Mouse (Mus musculus): ENCODE data around the gene Ubr7. TPM values are rescaled to one million over a fixed set of nuclear protein-coding genes. Genes with fewer than 3 reads are reported as not detected.

The Ubr7 gene
- polyA plus RNA-seq, 1 experiment from 2014 or later = 38.7 TPM

- ATAC-seq (ENCODE audit: insufficient number of reproducible peaks, low FRiP score, low TSS enrichment, low read depth) = peak; percentile 92
- WGBS = under 1% methylated on average over 63 of the region's 63 CpGs
- peak within 1 kb of the TSS; percentile 90 for H3K27ac ChIP-seq (replicated peaks)
Measured at GRCm38 (mm10) chr12:102743589-102744574, 13.9 kb upstream of the Ubr7 start, which contains the start of the genes Moap1 and Tmem251. Gene Moap1 (minus strand): TSS chr12:102743661. Gene Tmem251 (plus strand): TSS chr12:102743762.

GRCm38 (mm10) chr12:102744839-102745238, 12.9 kb upstream of the Ubr7 start:
- H3K4me2 ChIP-seq (replicated peaks) = peak overlapping the region; percentile 64
- no peak for ATAC-seq (ENCODE audit: insufficient number of reproducible peaks, low FRiP score, low TSS enrichment, low read depth)
- no peak overlapping the region for H3K9ac ChIP-seq
- H3K36me3 ChIP-seq = 0 out of 2 replicates have a peak, but pooled peaks cover 11% of the 10 kb centered on the region
- no peak overlapping the region for H3K27ac ChIP-seq (replicated peaks)
- H3K9me3 ChIP-seq (replicated peaks) = no peaks in the 10 kb centered on the region
- peaks cover 20% of the 10 kb centered on the region for H3K4me1 ChIP-seq
- no peaks in the 10 kb centered on the region for H3K27me3 ChIP-seq
- H3K4me3 ChIP-seq (replicated peaks) = peak overlapping the region; percentile 86; the same call in 1 of the 2 replicates
- WGBS = 48% methylated on average over 6 of the region's 6 CpGs

More at GRCm38 (mm10) chr12:102743589-102744574, 13.9 kb upstream of the Ubr7 start, which contains the start of the genes Moap1 and Tmem251:
- Histone ChIP-seq H3K9ac (peak within 1 kb of the TSS; percentile 81), H3K4me2 (replicated peaks) (peak within 1 kb of the TSS; percentile 64), H3K27me3 (no peaks in the 10 kb centered on the region), H3K4me3 (replicated peaks) (peak within 1 kb of the TSS; percentile 86), H3K36me3 (0 out of 2 replicates have a peak, but pooled peaks cover 11% of the 10 kb centered on the region), H3K9me3 (replicated peaks) (no peaks in the 10 kb centered on the region), H3K4me1 (peaks cover 20% of the 10 kb centered on the region)

GRCm38 (mm10) chr12:102748256-102748655, 9.5 kb upstream of the Ubr7 start:
- 83% methylated on average over 3 of the region's 3 CpGs for WGBS
- Histone ChIP-seq H3K27ac (replicated peaks) (no peak overlapping the region), H3K27me3 (no peaks in the 10 kb centered on the region), H3K36me3 (0 out of 2 replicates have a peak, but pooled peaks cover 7% of the 10 kb centered on the region), H3K4me3 (replicated peaks) (no peak overlapping the region), H3K4me2 (replicated peaks) (no peak overlapping the region), H3K9ac (no peak overlapping the region), H3K9me3 (replicated peaks) (no peaks in the 10 kb centered on the region), H3K4me1 (peaks cover 9% of the 10 kb centered on the region)
- no peak for ATAC-seq (ENCODE audit: insufficient number of reproducible peaks, low FRiP score, low TSS enrichment, low read depth)

- Histone ChIP-seq H3K9ac (no peak overlapping the region), H3K4me1 (peaks cover 23% of the 10 kb centered on the region), H3K9me3 (replicated peaks) (no peaks in the 10 kb centered on the region), H3K4me3 (replicated peaks) (peak overlapping the region; percentile 89), H3K4me2 (replicated peaks) (peak overlapping the region; percentile 66), H3K36me3 (no peaks in the 10 kb centered on the region), H3K27ac (replicated peaks) (no peak overlapping the region), H3K27me3 (no peaks in the 10 kb centered on the region)
- WGBS = 79% methylated on average over 7 of the region's 7 CpGs
- ATAC-seq (ENCODE audit: insufficient number of reproducible peaks, low FRiP score, low TSS enrichment, low read depth) = no peak
Measured at GRCm38 (mm10) chr12:102756304-102756703, 1.5 kb upstream of the Ubr7 start.

GRCm38 (mm10) chr12:102757055-102757688, 595 bp upstream of the Ubr7 start:
- H3K4me2 ChIP-seq (replicated peaks) = peak overlapping the region; percentile 66
- no peaks in the 10 kb centered on the region for H3K9me3 ChIP-seq (replicated peaks)
- WGBS = 1% methylated on average over 46 of the region's 46 CpGs
- peak overlapping the region; percentile 93 for H3K27ac ChIP-seq (replicated peaks)
- H3K4me1 ChIP-seq = peaks cover 23% of the 10 kb centered on the region
- no peaks in the 10 kb centered on the region for H3K27me3 ChIP-seq
- peak overlapping the region; percentile 68 for H3K9ac ChIP-seq
- H3K36me3 ChIP-seq = no peaks in the 10 kb centered on the region
- peak overlapping the region; percentile 89 for H3K4me3 ChIP-seq (replicated peaks)
- ATAC-seq (ENCODE audit: insufficient number of reproducible peaks, low FRiP score, low TSS enrichment, low read depth) = peak; percentile 82; the same call in 1 of the 2 replicates

GRCm38 (mm10) chr12:102758403-102758756, 613 bp downstream of the Ubr7 start, which contains the start of gene Gm20604:
Gene Gm20604 (minus strand): TSS chr12:102758672.
- ATAC-seq (ENCODE audit: insufficient number of reproducible peaks, low FRiP score, low TSS enrichment, low read depth) = no peak

GRCm38 (mm10) chr12:102758936-102759335, 1.2 kb downstream of the Ubr7 start:
- H3K36me3 ChIP-seq = 0 out of 2 replicates have a peak, but pooled peaks cover 3% of the 10 kb centered on the region
- WGBS = 6% methylated on average over 5 of the region's 5 CpGs
- no peaks in the 10 kb centered on the region for H3K9me3 ChIP-seq (replicated peaks)
- peak overlapping the region; percentile 67 for H3K9ac ChIP-seq
- peak overlapping the region; percentile 68 for H3K4me2 ChIP-seq (replicated peaks)
- H3K4me1 ChIP-seq = peaks cover 23% of the 10 kb centered on the region
- peak overlapping the region; percentile 17; the same call in 1 of the 2 replicates for H3K27ac ChIP-seq (replicated peaks)
- no peak for ATAC-seq (ENCODE audit: insufficient number of reproducible peaks, low FRiP score, low TSS enrichment, low read depth)
- peak overlapping the region; percentile 89 for H3K4me3 ChIP-seq (replicated peaks)
- no peaks in the 10 kb centered on the region for H3K27me3 ChIP-seq

More at GRCm38 (mm10) chr12:102758403-102758756, 613 bp downstream of the Ubr7 start, which contains the start of gene Gm20604:
- Histone ChIP-seq H3K36me3 (no peaks in the 10 kb centered on the region), H3K9me3 (replicated peaks) (no peaks in the 10 kb centered on the region), H3K27ac (replicated peaks) (peak within 1 kb of the TSS; percentile 93), H3K4me3 (replicated peaks) (peak within 1 kb of the TSS; percentile 89), H3K4me2 (replicated peaks) (peak within 1 kb of the TSS; percentile 68), H3K9ac (peak within 1 kb of the TSS; percentile 68), H3K4me1 (peaks cover 23% of the 10 kb centered on the region), H3K27me3 (no peaks in the 10 kb centered on the region)
- WGBS = under 1% methylated on average over 10 of the region's 10 CpGs

- H3K4me3 ChIP-seq (replicated peaks) = no peak overlapping the region
- 86% methylated on average over 3 of the region's 3 CpGs for WGBS
- no peak overlapping the region for H3K4me2 ChIP-seq (replicated peaks)
- no peaks in the 10 kb centered on the region for H3K27me3 ChIP-seq
- peaks cover 17% of the 10 kb centered on the region for H3K4me1 ChIP-seq
- H3K9ac ChIP-seq = no peak overlapping the region
- no peak overlapping the region for H3K27ac ChIP-seq (replicated peaks)
- H3K9me3 ChIP-seq (replicated peaks) = no peaks in the 10 kb centered on the region
- ATAC-seq (ENCODE audit: insufficient number of reproducible peaks, low FRiP score, low TSS enrichment, low read depth) = no peak
- peaks cover 13% of the 10 kb centered on the region for H3K36me3 ChIP-seq
Measured at GRCm38 (mm10) chr12:102761668-102762067, 3.9 kb downstream of the Ubr7 start.

GRCm38 (mm10) chr12:102763696-102764095, 5.9 kb downstream of the Ubr7 start:
- no peak overlapping the region for H3K4me3 ChIP-seq (replicated peaks)
- H3K36me3 ChIP-seq = peaks cover 31% of the 10 kb centered on the region
- H3K9ac ChIP-seq = no peak overlapping the region
- no peaks in the 10 kb centered on the region for H3K27me3 ChIP-seq
- peaks cover 9% of the 10 kb centered on the region for H3K4me1 ChIP-seq
- H3K9me3 ChIP-seq (replicated peaks) = no peaks in the 10 kb centered on the region
- no peak overlapping the region for H3K27ac ChIP-seq (replicated peaks)
- H3K4me2 ChIP-seq (replicated peaks) = no peak overlapping the region
- no peak for ATAC-seq (ENCODE audit: insufficient number of reproducible peaks, low FRiP score, low TSS enrichment, low read depth)

GRCm38 (mm10) chr12:102769000-102769399, 11.2 kb downstream of the Ubr7 start:
- H3K27ac ChIP-seq (replicated peaks) = no peak overlapping the region
- H3K4me3 ChIP-seq (replicated peaks) = no peak overlapping the region
- H3K9me3 ChIP-seq (replicated peaks) = no peaks in the 10 kb centered on the region
- peaks cover 75% of the 10 kb centered on the region for H3K36me3 ChIP-seq
- H3K4me1 ChIP-seq = no peaks in the 10 kb centered on the region
- H3K9ac ChIP-seq = no peak overlapping the region
- no peak for ATAC-seq (ENCODE audit: insufficient number of reproducible peaks, low FRiP score, low TSS enrichment, low read depth)
- no peak overlapping the region for H3K4me2 ChIP-seq (replicated peaks)
- 91% methylated on average over 4 of the region's 4 CpGs for WGBS
- H3K27me3 ChIP-seq = no peaks in the 10 kb centered on the region

GRCm38 (mm10) chr12:102771601-102772000, 13.8 kb downstream of the Ubr7 start:
- Histone ChIP-seq H3K4me2 (replicated peaks) (no peak overlapping the region), H3K36me3 (peaks cover 90% of the 10 kb centered on the region), H3K27me3 (no peaks in the 10 kb centered on the region), H3K4me3 (replicated peaks) (no peak overlapping the region), H3K9me3 (replicated peaks) (no peaks in the 10 kb centered on the region), H3K4me1 (no peaks in the 10 kb centered on the region), H3K9ac (no peak overlapping the region), H3K27ac (replicated peaks) (no peak overlapping the region)
- WGBS = 97% methylated on average over 8 of the region's 8 CpGs
- no peak for ATAC-seq (ENCODE audit: insufficient number of reproducible peaks, low FRiP score, low TSS enrichment, low read depth)

Data from embryonic facial prominence, embryonic 15.5 days (tissue).